Mouse (Mus musculus) c-Kit-negative CD71-positive TER-119-positive erythroid progenitor cells, embryonic 14.5 days (primary cell): ENCODE data around the gene Dpt.
"Not testable (repeated sequence)": the region's sequence is repeated elsewhere in the genome, so short reads cannot be mapped to it uniquely, and the experiment has no call there.

ENCODE experiments used
- DNase-seq: peaks from one replicate; pipeline ENCODE4 v3.0.0-alpha.2; 2013; ENCODE audit warnings: low read depth, low spot score

Dpt gene

GRCm38 (mm10) chr1:164817331-164817730, 20.9 kb downstream of the Dpt start:
- no peak for DNase-seq

DNA sequence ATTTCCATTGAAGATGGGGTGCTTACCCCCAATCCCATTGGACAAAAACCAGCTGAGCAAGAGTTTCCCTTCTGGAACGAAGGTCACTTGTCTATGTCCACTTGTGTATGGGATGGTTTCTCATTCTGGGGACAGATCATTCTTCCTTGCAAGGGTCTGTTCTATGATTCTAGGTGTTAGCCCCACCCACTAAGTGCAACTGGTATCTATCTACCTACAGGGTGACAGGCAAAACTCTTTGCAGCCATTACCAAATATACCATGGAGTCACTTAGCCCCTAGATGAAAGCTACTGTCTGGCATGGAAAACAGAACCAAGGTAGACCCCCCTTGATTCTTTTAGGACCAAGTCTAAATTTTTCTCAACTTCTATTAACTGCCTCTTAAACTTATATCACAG, 24.9 kb downstream of the Dpt start:
- DNase-seq = no peak

DNA sequence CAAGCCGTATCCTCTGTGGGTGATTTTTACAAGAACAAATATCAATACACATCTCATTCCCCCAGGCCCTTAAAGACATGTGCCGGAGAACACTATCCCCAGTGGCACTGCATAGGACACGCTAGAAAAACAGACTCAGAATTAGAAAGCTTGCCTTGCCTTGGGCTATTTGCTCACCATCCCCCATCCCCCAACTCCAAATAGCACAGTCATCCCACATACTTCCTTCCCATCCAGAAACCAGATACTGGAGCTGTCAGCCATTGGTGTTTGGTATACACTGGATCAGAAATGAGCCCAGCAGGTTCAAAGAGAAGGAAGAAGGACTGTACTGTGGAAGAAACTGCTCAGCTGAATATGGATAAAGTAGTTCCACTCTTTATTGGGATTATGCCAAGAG, 25.4 kb downstream of the Dpt start:
- no peak for DNase-seq

GRCm38 (mm10) chr1:164822268-164822667, 25.8 kb downstream of the Dpt start:
- DNase-seq = no peak

DNA sequence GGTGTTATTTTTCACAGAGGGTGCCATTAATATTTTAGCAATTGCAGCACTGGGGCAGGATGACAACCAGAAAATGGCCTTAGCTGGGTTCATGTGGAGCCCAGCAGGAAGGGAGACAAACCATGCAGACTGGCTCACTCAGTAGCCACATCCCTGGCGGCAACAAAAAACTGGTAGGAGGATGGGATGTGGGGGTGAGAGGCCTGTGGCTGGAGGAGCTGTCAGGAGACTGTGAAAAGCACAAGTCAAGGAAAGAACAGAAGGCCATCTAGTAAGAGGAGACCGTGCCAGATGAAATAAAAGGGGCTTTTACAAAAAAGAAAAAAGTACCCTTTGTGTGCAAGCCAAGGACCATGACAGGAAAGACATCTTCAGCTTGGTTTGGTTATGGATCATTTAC, 28.5 kb downstream of the Dpt start:
- DNase-seq = no peak

- DNase-seq = no peak
These were observed 33.4 kb downstream of the Dpt start for GRCm38 (mm10) chr1:164829881-164830280.

- DNase-seq = no peak
These were observed 36.0 kb downstream of the Dpt start for GRCm38 (mm10) chr1:164832459-164832858.

DNA sequence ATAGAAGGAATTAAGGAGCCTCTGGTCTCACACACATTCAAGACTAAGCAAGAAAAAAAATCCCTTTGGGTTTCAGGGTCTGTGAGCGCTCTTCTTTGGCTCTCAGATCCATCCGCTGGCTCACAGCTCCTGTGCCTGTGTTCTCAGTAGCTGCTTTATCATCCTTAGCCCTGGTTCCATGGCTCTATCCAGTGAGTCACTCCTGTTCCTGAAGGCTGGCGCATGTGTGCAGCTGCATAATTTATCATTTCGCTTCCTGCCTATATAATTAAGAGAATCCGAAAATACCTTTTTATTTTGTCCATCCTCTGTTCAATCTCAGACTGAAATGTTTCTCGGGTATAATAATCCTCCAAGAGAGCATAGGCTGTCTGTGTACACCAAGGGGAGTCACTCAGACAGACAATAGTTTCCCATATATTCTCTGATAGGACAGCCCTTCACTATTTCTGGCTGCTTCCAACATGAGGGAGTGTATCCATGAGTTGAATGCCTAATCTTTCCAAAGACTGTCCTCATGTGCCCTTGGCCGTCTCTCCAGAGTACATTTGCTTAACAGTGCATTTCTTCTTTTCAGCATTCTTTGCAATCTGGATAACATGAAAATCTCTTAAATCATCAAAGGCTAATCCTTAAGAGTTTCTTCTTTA, 52.3 kb downstream of the Dpt start:
- DNase-seq = no peak

- DNase-seq = not testable (repeated sequence)
These were observed 59.3 kb downstream of the Dpt start for GRCm38 (mm10) chr1:164855700-164856099.

DNA sequence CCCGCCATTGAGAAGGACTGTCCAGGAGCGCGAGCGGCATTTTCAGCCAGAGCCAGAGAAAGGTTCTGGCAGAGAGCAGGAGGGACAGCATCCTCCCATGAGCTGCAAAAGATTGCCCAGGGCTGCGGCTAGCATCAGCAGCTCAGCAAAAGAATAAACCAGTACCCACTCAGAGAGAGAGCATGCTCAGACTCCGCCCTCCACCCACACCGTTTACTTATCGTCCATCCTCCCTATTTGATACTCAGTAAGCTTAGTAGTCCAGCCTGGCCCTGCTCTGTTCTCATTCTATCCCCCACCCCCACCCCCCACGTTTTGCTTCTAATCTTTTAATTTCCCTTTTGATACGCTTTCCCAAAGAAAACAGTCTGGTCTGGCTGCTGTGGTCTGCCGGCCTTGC, 63.5 kb downstream of the Dpt start:
- no peak for DNase-seq

DNA sequence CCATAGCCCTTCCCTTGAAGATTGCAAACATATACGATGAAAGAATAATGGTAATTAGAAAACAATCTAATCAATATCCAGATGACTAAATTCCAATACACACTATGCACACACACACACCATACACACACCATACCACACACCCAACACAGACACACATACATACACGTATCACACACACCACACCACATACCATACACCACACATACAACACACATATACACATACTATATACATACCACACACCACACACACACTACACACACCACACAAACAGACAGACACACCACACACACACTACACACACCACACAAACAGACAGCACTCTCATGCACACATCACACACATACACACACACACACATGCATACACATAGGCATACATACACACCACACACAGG, 64.3 kb downstream of the Dpt start:
- no peak for DNase-seq

- DNase-seq = no peak
These were observed 65.1 kb downstream of the Dpt start for GRCm38 (mm10) chr1:164861501-164861900.

GRCm38 (mm10) chr1:164862946-164863883, 66.8 kb downstream of the Dpt start:
- DNase-seq = no peak

- DNase-seq = no peak
These were observed 68.2 kb downstream of the Dpt start for GRCm38 (mm10) chr1:164864666-164865065.

DNA sequence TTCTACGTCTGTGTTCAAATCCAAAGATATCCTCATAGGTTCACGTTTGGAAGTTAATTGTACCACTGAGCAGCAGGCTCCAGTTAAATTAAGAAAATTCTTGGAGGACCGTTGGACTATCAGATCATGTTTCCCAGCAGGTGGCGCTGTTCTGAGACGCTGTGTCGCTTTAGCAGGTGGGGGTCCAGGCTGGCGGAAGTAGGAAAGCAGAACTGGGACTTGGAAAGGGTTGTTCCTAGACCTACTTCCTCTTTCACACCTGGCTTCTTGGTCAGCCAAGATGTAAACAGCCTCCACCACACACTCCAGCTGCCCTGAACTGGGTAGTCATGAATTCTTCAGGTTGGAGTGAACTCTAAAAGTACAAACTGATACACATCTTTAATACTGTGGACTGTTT, 74.2 kb downstream of the Dpt start:
- no peak for DNase-seq
